Mouse (Mus musculus): ENCODE measurements around the gene Stk38l. TPM values are rescaled to one million over a fixed set of nuclear protein-coding genes. Genes with fewer than 3 reads are reported as not detected.

Stk38l gene
- 3.9 and 4.3 TPM in 2 replicates for polyA plus RNA-seq (2015; fragmentation: Nextera tagmentation; extraction: Ambion mirVana)

DNA sequence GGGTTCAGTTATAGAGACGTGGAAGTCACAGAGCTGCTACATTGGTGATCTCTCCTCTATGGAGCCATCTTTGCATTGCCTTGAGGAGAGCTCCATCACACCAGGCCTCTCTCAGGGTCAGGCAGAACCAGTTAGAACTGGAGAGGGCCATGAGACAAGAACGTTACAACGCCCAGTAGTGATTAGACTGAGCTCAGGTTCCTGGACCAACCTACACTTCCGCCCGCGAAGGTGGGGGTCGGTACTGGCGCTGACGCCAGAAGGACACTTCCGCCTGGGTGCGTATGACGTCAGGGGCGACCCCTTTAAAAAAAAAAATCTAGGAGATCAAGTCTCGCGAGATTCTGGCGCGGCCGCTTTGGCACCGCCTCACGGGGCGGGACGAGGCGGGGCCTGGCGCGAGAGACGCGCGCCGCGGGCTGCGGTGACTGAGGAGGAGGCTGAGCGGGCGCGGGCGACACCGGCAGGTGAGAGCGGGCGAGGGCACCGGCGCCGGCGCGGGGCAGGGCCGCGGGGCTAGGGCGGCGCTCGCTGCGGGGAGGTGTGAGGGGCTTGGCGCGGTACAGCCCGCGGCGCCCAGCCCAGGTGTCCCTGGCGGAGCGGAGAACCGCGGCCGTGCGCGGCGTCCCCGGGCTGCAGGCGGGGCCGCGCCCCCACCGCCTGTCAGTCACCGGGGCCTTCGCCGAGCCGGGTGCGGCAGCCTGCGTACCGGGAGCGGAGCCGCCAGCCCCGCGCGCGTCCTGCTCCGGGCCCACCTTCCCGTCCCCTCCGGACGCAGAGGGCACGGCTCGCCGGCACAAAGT lies at the start of gene Stk38l:
TSS of gene Stk38l (plus strand) at position 415 of the 803 bp plus-strand sequence.
- no peaks in the 10 kb centered on the region for H3K27me3 ChIP-seq (ENCODE audit: control insufficient read depth, insufficient read depth, low read depth, low read length)
- WGBS (ENCODE audit: insufficient replicate concordance): under 1% methylated on average over 84 of the region's 87 CpGs
- H3K27ac ChIP-seq (ENCODE audit: low read length): peak within 1 kb of the TSS; percentile 56
- ATAC-seq (ENCODE audit: low read depth): peak; percentile 97
- H3K4me3 ChIP-seq (ENCODE audit: low read depth, low read length): peak within 1 kb of the TSS; percentile 84
- H3K4me2 ChIP-seq (ENCODE audit: low read depth, low read length): peak within 1 kb of the TSS; percentile 96
- H3K9ac ChIP-seq (ENCODE audit: low read depth, low read length): peak within 1 kb of the TSS; percentile 83
- H3K36me3 ChIP-seq (ENCODE audit: control insufficient read depth, insufficient read depth): no peaks in the 10 kb centered on the region
- no peaks in the 10 kb centered on the region; the same call in 1 of the 2 replicates for H3K4me1 ChIP-seq (ENCODE audit: control insufficient read depth, low read depth, low read length)
- no peaks in the 10 kb centered on the region for H3K9me3 ChIP-seq (replicated peaks; ENCODE audit: control insufficient read depth, low read length)

DNA sequence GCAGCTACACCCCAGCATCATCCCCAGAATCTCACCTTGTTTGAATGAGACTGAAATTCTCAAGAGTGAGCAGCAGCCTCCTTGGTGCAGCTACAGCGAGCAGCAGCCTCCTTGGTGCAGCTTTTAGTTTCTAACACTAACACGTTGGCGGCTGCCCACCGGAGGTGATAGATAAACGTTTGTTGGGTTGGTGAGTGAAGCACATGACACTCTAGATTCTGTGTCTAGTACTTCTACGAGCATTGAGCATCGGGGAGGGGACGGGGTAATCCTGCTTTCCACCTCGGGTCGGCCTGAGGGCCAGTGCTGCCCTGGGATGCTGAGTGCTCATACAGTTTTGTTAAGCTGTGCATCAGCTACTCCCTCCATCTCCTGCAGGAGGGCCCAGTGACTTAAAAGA lies 47.9 kb upstream of the Stk38l start:
- Histone ChIP-seq H3K4me2 (ENCODE audit: low read depth, low read length) (no peak overlapping the region), H3K27me3 (ENCODE audit: control insufficient read depth, insufficient read depth, low read depth, low read length) (no peaks in the 10 kb centered on the region), H3K9me3 (replicated peaks; ENCODE audit: control insufficient read depth, low read length) (no peaks in the 10 kb centered on the region), H3K4me3 (ENCODE audit: low read depth, low read length) (no peak overlapping the region), H3K27ac (ENCODE audit: low read length) (no peak overlapping the region), H3K36me3 (ENCODE audit: control insufficient read depth, insufficient read depth) (no peaks in the 10 kb centered on the region), H3K4me1 (ENCODE audit: control insufficient read depth, low read depth, low read length) (no peaks in the 10 kb centered on the region), H3K9ac (ENCODE audit: low read depth, low read length) (no peak overlapping the region)
- no peak for ATAC-seq (ENCODE audit: low read depth)
- WGBS (ENCODE audit: insufficient replicate concordance): 69% methylated on average over 10 of the region's 10 CpGs

- no peak; the same call in 1 of the 2 replicates for ATAC-seq (ENCODE audit: low read depth)
- Histone ChIP-seq H3K4me2 (ENCODE audit: low read depth, low read length) (no peak overlapping the region), H3K9me3 (replicated peaks; ENCODE audit: control insufficient read depth, low read length) (no peaks in the 10 kb centered on the region), H3K27ac (ENCODE audit: low read length) (no peak overlapping the region), H3K9ac (ENCODE audit: low read depth, low read length) (no peak overlapping the region), H3K27me3 (ENCODE audit: control insufficient read depth, insufficient read depth, low read depth, low read length) (no peaks in the 10 kb centered on the region), H3K4me3 (ENCODE audit: low read depth, low read length) (no peak overlapping the region), H3K4me1 (ENCODE audit: control insufficient read depth, low read depth, low read length) (no peaks in the 10 kb centered on the region), H3K36me3 (ENCODE audit: control insufficient read depth, insufficient read depth) (no peaks in the 10 kb centered on the region)
- WGBS (ENCODE audit: insufficient replicate concordance): 39% methylated on average over 10 of the region's 10 CpGs
These were observed 46.4 kb upstream of the Stk38l start for GRCm38 (mm10) chr6:146678136-146679070.

DNA sequence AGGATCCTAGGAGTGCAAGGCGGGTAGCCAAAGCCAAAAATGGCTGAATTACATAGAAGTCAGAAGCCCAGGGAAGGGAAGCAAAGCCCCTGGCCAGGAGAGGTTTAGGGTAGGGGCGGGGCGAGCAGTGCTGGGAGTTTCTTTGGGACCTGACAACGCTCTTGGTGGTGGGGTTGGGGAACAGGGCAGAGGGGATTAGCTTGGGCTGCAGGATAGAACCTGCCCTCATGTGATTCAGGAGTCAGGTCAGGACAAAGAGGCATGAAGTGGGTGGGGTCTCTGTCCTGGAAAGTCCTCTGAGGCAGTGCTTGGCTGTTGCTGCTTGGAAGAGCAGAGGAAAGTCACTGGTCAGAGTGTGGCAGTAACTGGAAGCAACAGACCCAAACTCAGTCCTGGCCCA lies 40.9 kb upstream of the Stk38l start:
- no peak; the same call in 1 of the 2 replicates for ATAC-seq (ENCODE audit: low read depth)

GRCm38 (mm10) chr6:146685781-146686308 lies 39.0 kb upstream of the Stk38l start:
- Histone ChIP-seq H3K4me1 (ENCODE audit: control insufficient read depth, low read depth, low read length) (no peaks in the 10 kb centered on the region), H3K9ac (ENCODE audit: low read depth, low read length) (no peak overlapping the region), H3K9me3 (replicated peaks; ENCODE audit: control insufficient read depth, low read length) (no peaks in the 10 kb centered on the region), H3K4me2 (ENCODE audit: low read depth, low read length) (no peak overlapping the region), H3K27ac (ENCODE audit: low read length) (no peak overlapping the region), H3K27me3 (ENCODE audit: control insufficient read depth, insufficient read depth, low read depth, low read length) (no peaks in the 10 kb centered on the region), H3K4me3 (ENCODE audit: low read depth, low read length) (no peak overlapping the region), H3K36me3 (ENCODE audit: control insufficient read depth, insufficient read depth) (no peaks in the 10 kb centered on the region)
- 52% methylated on average over 17 of the region's 17 CpGs for WGBS (ENCODE audit: insufficient replicate concordance)
- 0 out of 2 replicates have a peak, but pooled peaks have one; percentile 11 for ATAC-seq (ENCODE audit: low read depth)

More for the DNA sequence above, 40.9 kb upstream of the Stk38l start:
- H3K9me3 ChIP-seq (replicated peaks; ENCODE audit: control insufficient read depth, low read length): no peaks in the 10 kb centered on the region
- no peaks in the 10 kb centered on the region for H3K4me1 ChIP-seq (ENCODE audit: control insufficient read depth, low read depth, low read length)
- no peak overlapping the region for H3K9ac ChIP-seq (ENCODE audit: low read depth, low read length)
- 61% methylated on average over 4 of the region's 4 CpGs for whole genome bisulfite sequencing (ENCODE audit: insufficient replicate concordance)
- H3K27ac ChIP-seq (ENCODE audit: low read length): no peak overlapping the region
- H3K27me3 ChIP-seq (ENCODE audit: control insufficient read depth, insufficient read depth, low read depth, low read length): no peaks in the 10 kb centered on the region
- no peaks in the 10 kb centered on the region for H3K36me3 ChIP-seq (ENCODE audit: control insufficient read depth, insufficient read depth)
- no peak overlapping the region for H3K4me3 ChIP-seq (ENCODE audit: low read depth, low read length)
- no peak overlapping the region for H3K4me2 ChIP-seq (ENCODE audit: low read depth, low read length)

- no peaks in the 10 kb centered on the region for H3K9me3 ChIP-seq (replicated peaks; ENCODE audit: control insufficient read depth, low read length)
- no peak overlapping the region for H3K4me3 ChIP-seq (ENCODE audit: low read depth, low read length)
- H3K4me2 ChIP-seq (ENCODE audit: low read depth, low read length): no peak overlapping the region
- WGBS (ENCODE audit: insufficient replicate concordance): 36% methylated on average over 5 of the region's 5 CpGs
- no peaks in the 10 kb centered on the region for H3K27me3 ChIP-seq (ENCODE audit: control insufficient read depth, insufficient read depth, low read depth, low read length)
- H3K9ac ChIP-seq (ENCODE audit: low read depth, low read length): no peak overlapping the region
- no peak overlapping the region for H3K27ac ChIP-seq (ENCODE audit: low read length)
- H3K4me1 ChIP-seq (ENCODE audit: control insufficient read depth, low read depth, low read length): no peaks in the 10 kb centered on the region
- H3K36me3 ChIP-seq (ENCODE audit: control insufficient read depth, insufficient read depth): no peaks in the 10 kb centered on the region
- no peak for ATAC-seq (ENCODE audit: low read depth)
These were observed 38.2 kb upstream of the Stk38l start for GRCm38 (mm10) chr6:146686463-146687196.

- no peak overlapping the region for H3K9ac ChIP-seq (ENCODE audit: low read depth, low read length)
- no peak overlapping the region for H3K4me2 ChIP-seq (ENCODE audit: low read depth, low read length)
- no peak overlapping the region for H3K27ac ChIP-seq (ENCODE audit: low read length)
- 68% methylated on average over 7 of the region's 7 CpGs for WGBS (ENCODE audit: insufficient replicate concordance)
- no peaks in the 10 kb centered on the region for H3K27me3 ChIP-seq (ENCODE audit: control insufficient read depth, insufficient read depth, low read depth, low read length)
- no peaks in the 10 kb centered on the region for H3K9me3 ChIP-seq (replicated peaks; ENCODE audit: control insufficient read depth, low read length)
- no peaks in the 10 kb centered on the region for H3K36me3 ChIP-seq (ENCODE audit: control insufficient read depth, insufficient read depth)
- H3K4me1 ChIP-seq (ENCODE audit: control insufficient read depth, low read depth, low read length): no peaks in the 10 kb centered on the region
- H3K4me3 ChIP-seq (ENCODE audit: low read depth, low read length): no peak overlapping the region
- no peak for ATAC-seq (ENCODE audit: low read depth)
These were observed 36.8 kb upstream of the Stk38l start for GRCm38 (mm10) chr6:146688010-146688409.

GRCm38 (mm10) chr6:146688861-146689260 lies 35.9 kb upstream of the Stk38l start:
- H3K4me1 ChIP-seq (ENCODE audit: control insufficient read depth, low read depth, low read length): no peaks in the 10 kb centered on the region
- H3K36me3 ChIP-seq (ENCODE audit: control insufficient read depth, insufficient read depth): no peaks in the 10 kb centered on the region
- no peaks in the 10 kb centered on the region for H3K27me3 ChIP-seq (ENCODE audit: control insufficient read depth, insufficient read depth, low read depth, low read length)
- H3K9me3 ChIP-seq (replicated peaks; ENCODE audit: control insufficient read depth, low read length): no peaks in the 10 kb centered on the region
- WGBS (ENCODE audit: insufficient replicate concordance): 78% methylated on average over 5 of the region's 5 CpGs
- H3K4me2 ChIP-seq (ENCODE audit: low read depth, low read length): no peak overlapping the region
- H3K4me3 ChIP-seq (ENCODE audit: low read depth, low read length): no peak overlapping the region
- no peak for ATAC-seq (ENCODE audit: low read depth)
- H3K27ac ChIP-seq (ENCODE audit: low read length): no peak overlapping the region
- no peak overlapping the region for H3K9ac ChIP-seq (ENCODE audit: low read depth, low read length)
